Mouse (Mus musculus) heart, adult 2 months (tissue): Measurements from ENCODE around the gene Ppfibp2.

Experiments
- CTCF ChIP-seq: fragments of 200-600 bp; IDR thresholded peaks from 2 replicates; pipeline ENCODE4 v1.8.1; 2022; ENCODE audit warnings: antibody characterized with exemption, mild to moderate bottlenecking, moderate library complexity
- EP300 ChIP-seq: fragments of 200-500 bp; IDR thresholded peaks from 2 replicates; pipeline ENCODE4 v1.6.1; 2011; ENCODE audit warnings: low read depth, low read length, control low read depth; ENCODE audit not compliant: insufficient read depth
- POLR2A ChIP-seq: fragments of 200-500 bp; IDR thresholded peaks from 2 replicates; pipeline ENCODE4 v1.6.1; 2011; ENCODE audit warnings: mild to moderate bottlenecking, low read depth, low read length, control low read depth; ENCODE audit not compliant: insufficient read depth

DNA sequence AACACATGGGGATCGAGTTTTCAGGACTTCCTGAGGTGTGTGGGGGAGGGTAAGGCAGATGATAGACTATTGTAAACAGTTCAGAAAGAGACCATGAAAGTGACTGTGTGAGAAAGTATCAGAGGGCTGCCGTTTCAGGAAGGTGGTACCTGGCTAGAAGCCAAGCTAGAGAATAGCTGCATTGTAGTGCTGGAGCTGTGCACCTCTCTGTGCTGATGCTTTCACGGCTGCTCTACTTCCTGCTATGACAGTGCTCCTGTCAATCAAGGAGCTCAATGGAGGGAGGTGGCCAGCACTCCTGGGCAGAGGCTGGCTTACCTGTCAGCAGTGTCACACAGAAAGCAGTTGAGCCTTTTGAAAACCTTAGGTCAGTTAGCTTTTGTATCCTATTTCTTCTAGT is 92.4 kb downstream of the Ppfibp2 start:
- TF ChIP-seq CTCF (no peak), POLR2A (no peak), EP300 (no peak)
